Mouse (Mus musculus): Measurements from ENCODE around the gene Ahnak2.
"Not testable (repeated sequence)": the region's sequence is repeated elsewhere in the genome, so short reads cannot be mapped to it uniquely, and the experiment has no call there.

Ahnak2 gene

GRCm38 (mm10) chr12:112801864-112802846, at the start of gene Ahnak2:
TSS of gene Ahnak2 (minus strand) at chr12:112802657.
- peak; percentile 52 for DNase-seq

GRCm38 (mm10) chr12:112851116-112851515, 48.7 kb upstream of the Ahnak2 start:
- no peak for DNase-seq

GRCm38 (mm10) chr12:112850344-112850743, 47.9 kb upstream of the Ahnak2 start:
- DNase-seq = no peak

- no peak for DNase-seq
Observed at GRCm38 (mm10) chr12:112849235-112850022, 47.0 kb upstream of the Ahnak2 start.

- DNase-seq = no peak
Observed at GRCm38 (mm10) chr12:112847880-112848279, 45.4 kb upstream of the Ahnak2 start.

GRCm38 (mm10) chr12:112843803-112844202, 41.3 kb upstream of the Ahnak2 start:
- peak; percentile 73 for DNase-seq

GRCm38 (mm10) chr12:112842128-112842527, 39.7 kb upstream of the Ahnak2 start:
- not testable (repeated sequence) for DNase-seq

GRCm38 (mm10) chr12:112841338-112841892, 39.0 kb upstream of the Ahnak2 start:
- DNase-seq = not testable (repeated sequence)

- no peak for DNase-seq
Observed at GRCm38 (mm10) chr12:112840209-112841086, 38.0 kb upstream of the Ahnak2 start.

GRCm38 (mm10) chr12:112835046-112835445, 32.6 kb upstream of the Ahnak2 start:
- no peak for DNase-seq

- DNase-seq = no peak
Observed at GRCm38 (mm10) chr12:112833527-112833926, 31.1 kb upstream of the Ahnak2 start.

GRCm38 (mm10) chr12:112832411-112832810, 30.0 kb upstream of the Ahnak2 start:
- DNase-seq = no peak

- peak; percentile 51 for DNase-seq
Observed at GRCm38 (mm10) chr12:112830570-112830969, 28.1 kb upstream of the Ahnak2 start.

GRCm38 (mm10) chr12:112830141-112830540, 27.7 kb upstream of the Ahnak2 start:
- DNase-seq = no peak

- DNase-seq = peak; percentile 98
Observed at GRCm38 (mm10) chr12:112829244-112829864, 26.9 kb upstream of the Ahnak2 start, which contains the start of gene Cdca4. TSS of gene Cdca4 (minus strand) at chr12:112829423.

GRCm38 (mm10) chr12:112828501-112829243, 26.2 kb upstream of the Ahnak2 start:
- peak; percentile 35 for DNase-seq

- no peak for DNase-seq
Observed at GRCm38 (mm10) chr12:112825901-112826300, 23.4 kb upstream of the Ahnak2 start.

GRCm38 (mm10) chr12:112823221-112823620, 20.8 kb upstream of the Ahnak2 start:
- DNase-seq = no peak

GRCm38 (mm10) chr12:112822676-112823075, 20.2 kb upstream of the Ahnak2 start:
- no peak for DNase-seq

- no peak for DNase-seq
Observed at GRCm38 (mm10) chr12:112821974-112822373, 19.5 kb upstream of the Ahnak2 start.

GRCm38 (mm10) chr12:112821216-112821615, 18.8 kb upstream of the Ahnak2 start:
- no peak for DNase-seq
